Mouse (Mus musculus) lung, postnatal 0 days (tissue): ENCODE results near the gene Phactr1.

Experiments used
- CTCF ChIP-seq: IDR thresholded peaks from 2 replicates; pipeline ENCODE4 v1.5.1; 2016; ENCODE audit warnings: antibody characterized with exemption, mild to moderate bottlenecking
- EP300 ChIP-seq: IDR thresholded peaks from 2 replicates; pipeline ENCODE4 v1.6.1; 2016; ENCODE audit warnings: antibody characterized with exemption, mild to moderate bottlenecking, control low read depth

DNA sequence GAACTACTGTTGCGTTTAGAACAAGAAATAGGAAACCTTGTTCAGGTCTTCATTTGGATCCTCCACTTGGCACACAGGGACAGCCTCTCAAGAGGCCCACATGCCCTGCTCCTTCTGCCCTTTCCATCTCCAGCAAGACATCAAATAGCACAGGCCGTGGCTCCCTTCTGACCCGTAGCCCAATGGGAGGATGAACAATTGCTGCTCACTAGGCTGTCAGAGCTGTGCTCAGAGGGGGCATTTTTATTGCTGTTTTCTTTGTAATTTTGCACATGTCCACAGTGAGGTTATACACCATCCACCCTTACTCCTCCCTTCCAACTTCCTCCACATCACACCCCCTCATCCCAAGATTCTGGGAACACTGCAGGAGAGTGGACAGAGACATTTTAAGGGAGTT, 269.6 kb downstream of the Phactr1 start:
- TF ChIP-seq CTCF (no peak), EP300 (no peak)
